Mouse (Mus musculus): ENCODE measurements around the gene Prss57. TPM values are rescaled to one million over a fixed set of nuclear protein-coding genes. Genes with fewer than 3 reads are reported as not detected.
A peak's percentile ranks its signal among the peaks of the same experiment; 100 is the strongest.

Gene Prss57
- polyA plus RNA-seq, 1 experiment: 0.05 TPM

DNA sequence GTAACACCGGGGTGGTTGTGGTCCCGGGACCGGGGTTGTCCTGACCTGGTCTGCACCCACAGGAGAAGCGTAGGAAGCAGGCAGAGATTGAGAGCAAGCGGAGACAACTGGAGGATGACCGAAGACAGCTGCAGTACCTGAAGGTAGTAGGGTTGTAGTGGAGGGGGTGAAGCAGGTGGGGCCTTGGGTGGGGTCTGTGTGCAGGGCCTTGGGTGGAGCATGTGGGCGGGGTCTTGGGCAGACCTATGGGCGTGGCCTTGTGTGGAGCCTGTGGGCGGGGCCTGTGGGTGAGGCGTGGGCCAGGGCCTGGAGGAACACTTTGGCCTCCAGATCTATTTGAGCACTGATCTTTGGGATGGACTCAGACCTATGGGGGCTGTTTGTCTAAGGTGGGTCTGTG is 16.2 kb upstream of the Prss57 start:
- no peak for TF ChIP-seq CTCF (IDR thresholded peaks at IDR 0.05; ENCODE audit: borderline replicate concordance, extremely low read depth, insufficient read depth, insufficient read length)
- TF ChIP-seq POLR2A (IDR thresholded peaks at IDR 0.05; ENCODE audit: borderline replicate concordance, extremely low read depth, insufficient read depth, insufficient read length, poor library complexity, severe bottlenecking): no peak
- DNase-seq (ENCODE audit: low read depth): no peak

DNA sequence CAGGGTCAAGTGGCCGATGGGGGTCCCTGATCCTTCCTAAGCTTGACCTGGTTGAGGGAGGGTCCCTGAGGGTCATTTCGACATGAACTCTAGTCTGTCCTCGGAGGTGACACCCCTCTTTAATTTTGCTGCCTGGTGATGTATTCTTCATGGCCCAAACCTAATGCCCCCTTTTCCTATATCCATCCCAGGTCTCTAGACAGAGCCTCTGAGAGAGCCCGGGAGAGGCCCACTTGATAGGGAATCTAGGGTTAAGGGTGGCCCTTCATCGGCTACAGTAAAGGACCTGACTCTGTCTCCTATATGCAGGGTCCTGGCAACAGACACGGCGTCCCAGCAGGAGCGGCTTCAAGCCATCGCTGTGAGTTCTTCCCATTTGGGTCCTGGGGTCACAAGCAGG is 15.6 kb upstream of the Prss57 start:
- no peak for DNase-seq (ENCODE audit: low read depth)
- TF ChIP-seq CTCF (IDR thresholded peaks at IDR 0.05; ENCODE audit: borderline replicate concordance, extremely low read depth, insufficient read depth, insufficient read length) (no peak), POLR2A (IDR thresholded peaks at IDR 0.05; ENCODE audit: borderline replicate concordance, extremely low read depth, insufficient read depth, insufficient read length, poor library complexity, severe bottlenecking) (no peak)

DNA sequence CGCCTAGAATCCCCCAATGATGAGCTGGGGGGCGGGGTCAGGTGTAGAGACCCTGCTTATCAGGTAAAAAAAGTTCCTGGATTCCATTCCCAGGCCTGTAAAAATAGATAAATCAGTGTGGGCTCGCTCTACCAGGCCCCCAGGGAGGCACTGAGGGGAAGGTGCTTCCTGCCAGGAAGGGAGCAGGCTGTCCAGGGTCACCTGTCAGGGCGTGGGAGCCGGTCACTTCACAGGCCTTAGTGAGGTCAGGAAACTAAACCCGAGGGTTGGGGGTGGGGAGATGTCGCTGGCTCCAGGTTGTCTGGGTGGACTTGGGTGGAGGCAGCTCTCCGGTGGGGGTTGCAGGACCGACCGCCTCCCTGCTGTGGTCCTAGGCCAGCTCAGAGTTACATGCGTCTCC is 14.9 kb upstream of the Prss57 start:
- TF ChIP-seq CTCF (IDR thresholded peaks at IDR 0.05; ENCODE audit: borderline replicate concordance, extremely low read depth, insufficient read depth, insufficient read length) (no peak), POLR2A (IDR thresholded peaks at IDR 0.05; ENCODE audit: borderline replicate concordance, extremely low read depth, insufficient read depth, insufficient read length, poor library complexity, severe bottlenecking) (no peak)
- no peak for DNase-seq (ENCODE audit: low read depth)

DNA sequence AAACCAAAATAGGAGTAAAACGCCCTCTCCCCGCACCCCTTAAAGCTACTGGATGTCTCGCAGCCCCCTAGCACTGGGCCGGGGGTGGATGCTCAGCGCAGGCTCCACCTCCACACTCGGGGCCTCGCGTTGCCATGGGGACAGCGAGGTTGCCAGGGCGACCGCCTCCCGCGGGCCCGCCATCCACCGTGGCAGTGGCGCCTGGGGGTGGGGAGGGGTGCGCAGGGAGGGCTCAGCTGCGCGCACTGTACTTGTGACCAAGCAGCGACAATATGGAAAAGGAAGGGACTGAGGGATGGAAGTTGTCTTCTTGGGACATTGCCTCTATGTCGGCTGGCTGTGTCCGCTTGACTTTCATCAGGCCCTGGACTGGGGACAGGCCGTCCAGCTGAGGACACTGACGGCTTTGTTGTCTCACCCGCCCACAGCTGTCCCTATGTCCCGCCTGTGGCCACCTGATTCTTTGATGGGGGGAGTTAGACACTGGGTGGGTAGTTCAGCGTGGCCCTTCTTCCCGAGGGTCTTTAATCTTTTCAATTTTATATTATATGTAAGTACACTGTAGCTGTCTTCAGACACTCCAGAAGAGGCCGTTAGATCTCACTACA is 13.1 kb upstream of the Prss57 start:
- peak; percentile 97 for DNase-seq (ENCODE audit: low read depth)
- TF ChIP-seq CTCF (IDR thresholded peaks at IDR 0.05; ENCODE audit: borderline replicate concordance, extremely low read depth, insufficient read depth, insufficient read length) (no peak), POLR2A (IDR thresholded peaks at IDR 0.05; ENCODE audit: borderline replicate concordance, extremely low read depth, insufficient read depth, insufficient read length, poor library complexity, severe bottlenecking) (peak; percentile 25; the same call in 1 of the 2 replicates)

DNA sequence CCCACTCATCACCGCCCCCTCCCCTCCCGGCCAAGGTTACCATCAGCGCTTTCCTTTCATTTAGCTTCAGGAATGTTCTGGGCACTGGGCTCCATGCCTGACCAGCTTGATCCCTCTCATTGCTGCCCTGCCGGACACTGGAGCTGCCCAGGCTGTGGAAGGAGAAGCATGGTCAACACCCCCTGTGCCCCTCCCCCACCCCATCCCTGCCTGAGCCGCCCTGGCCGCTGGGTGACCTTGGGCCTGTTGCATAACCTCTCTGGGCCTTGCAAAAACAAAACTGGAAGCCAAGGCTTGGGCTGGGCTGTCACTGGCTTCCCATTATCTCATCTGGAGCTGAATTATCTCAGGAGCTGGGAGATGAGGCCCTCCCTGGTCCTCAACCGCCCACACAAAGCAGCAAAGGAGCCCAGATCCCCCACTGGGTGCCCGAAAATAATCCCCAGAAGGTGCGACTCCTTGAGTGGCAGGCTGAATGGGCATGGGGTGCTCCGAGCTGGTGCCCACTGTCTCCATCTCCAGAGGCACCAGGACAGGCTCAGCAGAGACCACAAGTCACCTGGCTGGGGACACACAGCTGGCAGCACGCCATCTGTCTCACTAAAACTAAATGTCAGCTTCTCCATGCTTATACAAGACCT is 11.7 kb upstream of the Prss57 start:
- peak; percentile 23 for DNase-seq (ENCODE audit: low read depth)
- no peak for TF ChIP-seq CTCF (IDR thresholded peaks at IDR 0.05; ENCODE audit: borderline replicate concordance, extremely low read depth, insufficient read depth, insufficient read length)
- TF ChIP-seq POLR2A (IDR thresholded peaks at IDR 0.05; ENCODE audit: borderline replicate concordance, extremely low read depth, insufficient read depth, insufficient read length, poor library complexity, severe bottlenecking): no peak

DNA sequence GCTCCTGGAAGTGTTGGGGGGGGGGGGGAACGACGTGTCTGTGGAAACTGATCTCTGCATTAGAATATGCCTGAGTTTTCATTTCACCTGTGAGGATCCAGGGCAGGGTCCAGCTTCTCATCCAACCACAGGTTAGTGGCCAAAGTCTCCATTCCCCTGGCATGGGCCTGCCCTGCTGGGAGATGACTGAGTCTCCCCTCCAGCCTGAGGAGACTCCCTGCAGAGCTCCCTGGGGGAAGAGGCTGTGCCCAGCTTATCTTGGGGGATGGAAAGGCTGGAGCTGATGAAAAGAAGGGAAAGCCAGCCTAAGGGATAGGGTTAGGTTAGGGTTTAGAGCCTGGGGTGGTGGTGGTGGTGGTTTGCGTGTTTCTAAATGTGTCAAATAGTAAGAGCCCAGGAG is 11.1 kb upstream of the Prss57 start:
- DNase-seq (ENCODE audit: low read depth): no peak
- TF ChIP-seq CTCF (IDR thresholded peaks at IDR 0.05; ENCODE audit: borderline replicate concordance, extremely low read depth, insufficient read depth, insufficient read length): no peak
- no peak for TF ChIP-seq POLR2A (IDR thresholded peaks at IDR 0.05; ENCODE audit: borderline replicate concordance, extremely low read depth, insufficient read depth, insufficient read length, poor library complexity, severe bottlenecking)

DNA sequence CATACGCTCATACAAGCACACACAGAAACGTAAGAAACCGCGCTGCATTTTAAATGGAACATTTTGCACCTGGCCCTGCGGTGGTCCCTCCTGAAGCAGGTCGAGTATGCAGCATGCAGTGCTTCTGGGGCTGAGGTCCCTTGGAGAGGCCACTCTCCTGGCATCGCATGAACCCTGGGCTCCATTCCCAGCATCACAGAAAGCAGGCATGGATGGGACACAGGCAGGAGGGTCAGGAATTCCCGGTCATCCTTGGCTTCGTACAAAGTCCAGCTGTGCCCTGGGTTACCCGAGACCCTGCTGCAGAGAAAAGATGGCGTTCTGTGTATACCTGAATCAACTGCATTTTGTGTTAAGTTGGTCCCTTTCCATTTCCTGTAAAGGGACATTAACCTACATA is 9.7 kb upstream of the Prss57 start:
- TF ChIP-seq CTCF (IDR thresholded peaks at IDR 0.05; ENCODE audit: borderline replicate concordance, extremely low read depth, insufficient read depth, insufficient read length): no peak
- no peak for TF ChIP-seq POLR2A (IDR thresholded peaks at IDR 0.05; ENCODE audit: borderline replicate concordance, extremely low read depth, insufficient read depth, insufficient read length, poor library complexity, severe bottlenecking)
- DNase-seq (ENCODE audit: low read depth): no peak

DNA sequence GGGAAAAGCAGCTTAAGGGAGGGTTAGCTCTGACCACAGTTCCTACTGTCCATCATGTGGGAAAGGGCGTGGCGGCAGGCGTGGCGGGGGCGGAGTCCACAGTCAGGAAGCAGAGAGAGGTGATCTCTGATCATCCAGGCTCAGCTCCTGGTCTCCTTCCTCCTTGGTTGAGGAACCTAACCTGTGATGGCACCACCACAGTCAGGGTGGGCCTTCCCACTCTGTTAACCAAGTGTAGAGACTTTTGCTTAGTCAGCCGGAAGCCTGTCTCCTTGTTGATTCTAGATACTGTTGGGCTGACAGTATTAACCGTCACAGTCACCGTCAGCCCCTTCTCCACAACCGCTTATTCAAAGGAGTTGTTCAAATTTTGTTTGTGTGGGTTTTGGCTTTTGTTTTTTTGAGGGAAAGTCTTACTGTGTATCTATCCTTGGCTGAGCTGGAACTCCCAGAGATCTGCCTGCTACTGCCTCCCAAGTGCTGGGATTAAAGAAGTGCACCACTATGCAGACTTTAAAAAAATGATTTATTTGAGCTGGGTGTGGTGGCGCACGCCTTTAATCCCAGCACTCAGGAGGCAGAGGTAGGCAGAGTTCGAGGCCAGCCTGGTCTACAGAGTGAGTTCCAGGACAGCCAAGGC is 7.6 kb upstream of the Prss57 start:
- DNase-seq (ENCODE audit: low read depth): no peak
- TF ChIP-seq POLR2A (IDR thresholded peaks at IDR 0.05; ENCODE audit: borderline replicate concordance, extremely low read depth, insufficient read depth, insufficient read length, poor library complexity, severe bottlenecking): no peak
- TF ChIP-seq CTCF (IDR thresholded peaks at IDR 0.05; ENCODE audit: borderline replicate concordance, extremely low read depth, insufficient read depth, insufficient read length): no peak

DNA sequence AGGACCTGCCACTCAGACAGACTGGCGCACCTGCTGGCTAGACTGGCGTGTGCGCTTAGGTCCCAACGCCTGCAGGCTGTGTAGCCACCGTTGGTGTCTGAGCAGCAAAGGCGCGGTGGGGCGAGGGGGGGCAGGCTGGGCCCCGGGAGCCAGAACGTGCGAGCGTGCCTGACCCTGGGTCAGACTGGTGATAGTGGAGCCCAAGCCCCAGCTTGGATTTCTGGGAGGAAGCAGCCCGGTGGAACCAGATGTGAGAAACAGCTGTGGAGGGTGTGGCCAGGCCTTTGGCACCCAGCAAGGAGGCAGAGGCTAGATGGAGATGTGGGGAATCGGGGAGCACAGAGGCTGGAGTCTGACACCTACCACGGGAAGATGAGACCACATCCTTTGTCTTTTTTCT is 6.6 kb upstream of the Prss57 start:
- peak; percentile 49 for DNase-seq (ENCODE audit: low read depth)
- no peak for TF ChIP-seq CTCF (IDR thresholded peaks at IDR 0.05; ENCODE audit: borderline replicate concordance, extremely low read depth, insufficient read depth, insufficient read length)

DNA sequence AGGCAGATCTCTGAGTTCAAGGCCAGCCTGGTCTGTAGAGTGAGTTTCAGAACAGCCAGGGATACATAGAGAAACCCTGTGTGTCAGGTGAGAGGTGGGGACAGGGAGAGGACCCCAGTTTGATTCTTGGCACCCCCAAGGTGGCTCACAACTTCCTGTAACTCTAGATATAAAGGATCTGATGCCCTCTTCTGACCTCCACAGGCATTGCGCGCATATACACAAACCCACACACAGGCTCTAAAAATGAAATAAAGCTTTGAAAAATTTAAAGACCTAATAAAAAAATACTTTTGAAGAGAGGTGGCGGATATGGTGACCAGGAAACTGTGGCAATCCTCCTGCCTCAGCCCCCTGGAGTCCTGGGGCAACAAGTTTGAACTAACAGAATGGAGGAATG is 5.1 kb upstream of the Prss57 start:
- DNase-seq (ENCODE audit: low read depth): no peak
- TF ChIP-seq POLR2A (IDR thresholded peaks at IDR 0.05; ENCODE audit: borderline replicate concordance, extremely low read depth, insufficient read depth, insufficient read length, poor library complexity, severe bottlenecking): no peak

DNA sequence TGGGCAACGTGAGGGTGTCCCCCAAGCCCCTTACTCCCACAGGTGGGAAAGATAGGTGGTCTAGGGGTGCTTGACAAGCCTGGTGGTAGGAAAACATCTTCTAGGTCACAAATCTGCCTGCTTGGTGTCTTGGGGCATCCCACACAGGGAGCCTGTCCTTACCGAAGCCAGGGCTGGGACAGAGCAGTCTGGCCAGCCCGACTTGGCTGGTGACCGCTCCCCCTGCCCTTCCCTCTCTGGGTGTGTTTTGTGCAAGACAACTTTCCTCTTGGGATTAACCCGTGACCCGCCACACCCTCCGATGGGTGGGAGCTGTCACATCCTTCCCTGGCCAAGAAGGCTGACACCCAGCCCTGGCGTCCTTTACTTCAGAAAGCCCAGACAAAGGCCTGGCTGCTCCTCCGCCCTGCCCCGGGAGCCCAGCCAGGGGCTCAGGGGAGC is 3.8 kb upstream of the Prss57 start:
- TF ChIP-seq CTCF (IDR thresholded peaks at IDR 0.05; ENCODE audit: borderline replicate concordance, extremely low read depth, insufficient read depth, insufficient read length) (no peak), POLR2A (IDR thresholded peaks at IDR 0.05; ENCODE audit: borderline replicate concordance, extremely low read depth, insufficient read depth, insufficient read length, poor library complexity, severe bottlenecking) (no peak)
- peak; percentile 58 for DNase-seq (ENCODE audit: low read depth)

Measured in brain, embryonic 14.5 days (tissue).